17 mouse cellular contexts compared by ENCODE assay signal in the genomic region with DNA sequence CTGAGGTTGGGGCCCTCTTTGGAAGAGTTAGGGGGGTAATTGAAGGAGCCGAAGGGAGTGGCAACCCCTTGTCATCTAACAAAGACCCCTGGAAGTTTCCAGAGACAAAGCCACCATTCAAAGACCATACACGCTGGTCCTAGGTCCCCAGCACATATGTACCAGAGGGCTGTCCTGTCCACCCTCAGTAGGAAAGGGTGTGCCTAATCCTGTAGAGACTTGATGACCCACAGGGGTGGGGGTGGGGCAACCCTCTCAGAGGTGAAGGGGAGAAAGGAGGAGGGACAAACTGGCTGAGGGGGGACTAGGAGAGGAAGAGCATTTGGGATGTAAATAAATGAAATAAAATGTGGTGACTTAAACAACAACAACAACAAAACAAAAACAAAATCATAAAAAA.
"Had no signal": no experiment of that assay in that cellular context is flagged by ENCODE, and none has a peak within 500 bp of the region (broad histone marks: within the 10 kb centered on the region; RNA-seq: fewer than 3 reads in every experiment).

No protein-coding gene starts in this region.

- H3K27ac ChIP-seq: liver, embryonic 13.5 days; liver, embryonic 15.5 days; lung, embryonic 15.5 days; macrophage; neural tube, embryonic 12.5 days; stomach, embryonic 15.5 days; stomach, postnatal 0 days had no signal

- H3K36me3 ChIP-seq: liver, embryonic 13.5 days; liver, embryonic 15.5 days; lung, embryonic 15.5 days; neural tube, embryonic 12.5 days; stomach, embryonic 15.5 days had no signal

- H3K4me3 ChIP-seq: liver, embryonic 13.5 days; liver, embryonic 15.5 days; lung, embryonic 15.5 days; megakaryocyte, embryonic 14.5 days; neural tube, embryonic 12.5 days; stomach, embryonic 15.5 days had no signal

- ATAC-seq: liver, postnatal 0 days; lung, postnatal 0 days had no signal

- H3K27me3 ChIP-seq: liver, embryonic 13.5 days; liver, embryonic 15.5 days; lung, embryonic 15.5 days; megakaryocyte, embryonic 14.5 days; neural tube, embryonic 12.5 days; stomach, embryonic 15.5 days had no signal

- H3K4me1 ChIP-seq: liver, embryonic 13.5 days; liver, embryonic 15.5 days; lung, embryonic 15.5 days; megakaryocyte, embryonic 14.5 days; neural tube, embryonic 12.5 days; stomach, embryonic 15.5 days had no signal

- H3K4me2 ChIP-seq: liver, embryonic 13.5 days; liver, embryonic 15.5 days; lung, embryonic 15.5 days; neural tube, embryonic 12.5 days; stomach, embryonic 15.5 days had no signal

- H3K9ac ChIP-seq: liver, embryonic 13.5 days; liver, embryonic 15.5 days; liver, postnatal 0 days; lung, embryonic 15.5 days; neural tube, embryonic 12.5 days; stomach, embryonic 15.5 days had no signal

- DNase-seq: liver, embryonic 13.5 days; liver, postnatal 0 days; lung, adult 2 months; lung, postnatal 14 days; lung, postnatal 36 days; right cerebral cortex, postnatal 14 days; thymus, adult 2 months; thymus, postnatal 25 days; thymus, postnatal 4 days had no signal

- H3K9me3 ChIP-seq: liver, embryonic 13.5 days; liver, embryonic 15.5 days; lung, embryonic 15.5 days; neural tube, embryonic 12.5 days; stomach, embryonic 15.5 days had no signal
